Comparison of ENCODE assay signal across 29 mouse cellular contexts in genomic region chr16:39135777-39136176, GRCm38 (mm10).
"Had no signal": no experiment of that assay in that cellular context is flagged by ENCODE, and none has a peak within 500 bp of the region (broad histone marks: within the 10 kb centered on the region; RNA-seq: fewer than 3 reads in every experiment).

No protein-coding gene starts in this region.

- DNase-seq: cerebellum, adult 8-10 months; cerebellum, adult 9-10 months; cerebellum, postnatal 10 days; cerebellum, postnatal 14 days; cerebellum, postnatal 25 days; cerebellum, postnatal 36 days; embryo, embryonic 11 days; forebrain, postnatal 0 days; gastrocnemius, adult 2 months; gastrocnemius, postnatal 10 days; gastrocnemius, postnatal 14 days; gastrocnemius, postnatal 25 days; gastrocnemius, postnatal 36 days; heart, adult 11 months; heart, adult 18-20 months; heart, adult 2 months had no signal

- H3K4me1 ChIP-seq: embryonic facial prominence, embryonic 12.5 days; embryonic facial prominence, embryonic 13.5 days; embryonic facial prominence, embryonic 15.5 days; forebrain, embryonic 10.5 days; forebrain, embryonic 12.5 days; forebrain, embryonic 13.5 days; forebrain, embryonic 15.5 days; heart, embryonic 10.5 days; heart, embryonic 12.5 days had no signal

- H3K4me3 ChIP-seq: embryonic facial prominence, embryonic 12.5 days; embryonic facial prominence, embryonic 13.5 days; embryonic facial prominence, embryonic 15.5 days; erythroblast, embryonic 14.5 days; forebrain, embryonic 10.5 days; forebrain, embryonic 12.5 days; forebrain, embryonic 13.5 days; forebrain, embryonic 15.5 days; gastrocnemius, adult 2 months; heart, adult 2 months; heart, embryonic 10.5 days; heart, embryonic 12.5 days had no signal

- H3K9me3 ChIP-seq: embryonic facial prominence, embryonic 12.5 days; embryonic facial prominence, embryonic 13.5 days; embryonic facial prominence, embryonic 15.5 days; forebrain, embryonic 10.5 days; forebrain, embryonic 12.5 days; forebrain, embryonic 15.5 days; heart, embryonic 10.5 days had no signal

- ATAC-seq: forebrain, embryonic 13.5 days; forebrain, embryonic 14.5 days; forebrain, embryonic 15.5 days; forebrain, embryonic 16.5 days; forebrain, postnatal 0 days had no signal

- H3K4me2 ChIP-seq: embryonic facial prominence, embryonic 12.5 days; embryonic facial prominence, embryonic 13.5 days; embryonic facial prominence, embryonic 15.5 days; forebrain, embryonic 12.5 days; forebrain, embryonic 13.5 days; forebrain, embryonic 15.5 days; heart, embryonic 11.5 days; heart, embryonic 12.5 days had no signal

- H3K27me3 ChIP-seq: embryonic facial prominence, embryonic 12.5 days; embryonic facial prominence, embryonic 13.5 days; embryonic facial prominence, embryonic 15.5 days; forebrain, embryonic 12.5 days; forebrain, embryonic 13.5 days; forebrain, embryonic 15.5 days; heart, embryonic 12.5 days had no signal

- H3K36me3 ChIP-seq: embryonic facial prominence, embryonic 12.5 days; embryonic facial prominence, embryonic 13.5 days; embryonic facial prominence, embryonic 15.5 days; forebrain, embryonic 10.5 days; forebrain, embryonic 12.5 days; forebrain, embryonic 15.5 days; heart, embryonic 10.5 days; heart, embryonic 12.5 days had no signal

- H3K9ac ChIP-seq: embryonic facial prominence, embryonic 12.5 days; embryonic facial prominence, embryonic 13.5 days; embryonic facial prominence, embryonic 15.5 days; forebrain, embryonic 12.5 days; forebrain, embryonic 13.5 days; forebrain, embryonic 15.5 days; forebrain, postnatal 0 days; heart, embryonic 12.5 days had no signal

- H3K27ac ChIP-seq: embryonic facial prominence, embryonic 12.5 days; embryonic facial prominence, embryonic 13.5 days; embryonic facial prominence, embryonic 15.5 days; forebrain, embryonic 10.5 days; forebrain, embryonic 12.5 days; forebrain, embryonic 13.5 days; forebrain, embryonic 15.5 days; gastrocnemius, adult 2 months; heart, adult 2 months; heart, embryonic 10.5 days had no signal
